Mouse (Mus musculus): Measurements from ENCODE around the gene Agpat1. TPM values are rescaled to one million over a fixed set of nuclear protein-coding genes. Genes with fewer than 3 reads are reported as not detected.

Agpat1 gene
- total RNA-seq, 2 experiments from 2014 or later, result 161 to 177 TPM

GRCm38 (mm10) chr17:34661121-34661591 is 57.1 kb downstream of the Agpat1 start:
- no peak for DNase-seq (ENCODE audit: low spot score in 2 of 2)
- intact Hi-C loops (cut with DNase I), result no loop called here

- no peak for DNase-seq (ENCODE audit: low spot score in 2 of 2)
- intact Hi-C loops (cut with DNase I), result no loop called here
These were observed 58.4 kb downstream of the Agpat1 start for GRCm38 (mm10) chr17:34662468-34662867.

DNA sequence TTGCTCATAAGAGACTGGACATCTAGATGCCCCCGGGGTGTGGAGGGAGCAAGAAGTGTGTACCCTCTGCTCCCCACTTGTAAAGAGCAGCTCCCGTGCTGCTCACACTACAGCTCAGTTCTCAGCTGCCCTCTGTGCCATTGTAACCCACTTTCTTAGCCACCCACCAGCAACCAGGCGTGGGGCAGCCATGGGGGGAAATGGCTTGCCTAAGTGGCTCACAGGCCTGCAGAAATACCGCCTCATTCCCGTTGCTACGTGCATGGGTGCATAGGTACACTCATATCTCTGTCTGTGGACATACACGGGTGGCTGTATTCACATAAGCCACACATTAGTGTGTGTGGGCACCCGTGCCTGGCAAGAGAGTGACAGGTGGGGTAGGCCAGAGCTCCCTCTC is 58.9 kb downstream of the Agpat1 start:
- intact Hi-C loops (cut with DNase I), result no loop called here
- DNase-seq (ENCODE audit: low spot score in 2 of 2), result no peak

Other genes with a start within 250 kb of the Agpat1 start
- under 1 TPM; 0.50 to 0.74 TPM for gene Btnl2, start 249.4 kb upstream of the Agpat1 start, total RNA-seq (2021)
- gene Btnl1, start 227.1 kb upstream of the Agpat1 start, total RNA-seq (2021), result not detected
- 1 to 10 TPM; 4.1 TPM for gene BC051142, start 205.4 kb upstream of the Agpat1 start, total RNA-seq (2021)
- not detected for gene Btnl4, start 126.9 kb upstream of the Agpat1 start, total RNA-seq (2021)
- not detected for gene Btnl6, start 86.9 kb upstream of the Agpat1 start, total RNA-seq (2021)
- 10 to 100 TPM; 11.3 to 16.1 TPM for gene Notch4, start 40.0 kb upstream of the Agpat1 start, total RNA-seq (2021)
- 1 to 10 TPM; 2.6 to 2.9 TPM for gene Gpsm3, start 14.5 kb upstream of the Agpat1 start, total RNA-seq (2021)
- gene Pbx2, start 13.0 kb upstream of the Agpat1 start, total RNA-seq (2021), result 10 to 100 TPM; 53.2 to 58.4 TPM
- gene Ager, start 6.4 kb upstream of the Agpat1 start, total RNA-seq (2021), result under 1 TPM; 0.30 to 0.75 TPM
- 10 to 100 TPM; 66.9 to 72.0 TPM for gene Rnf5, start 572 bp upstream of the Agpat1 start, total RNA-seq (2021)
- gene Egfl8, start 11.7 kb downstream of the Agpat1 start, total RNA-seq (2021), result 1 to 10 TPM; 2.7 to 3.3 TPM
- gene Ppt2, start 24.2 kb downstream of the Agpat1 start, total RNA-seq (2021), result 10 to 100 TPM; 37.2 to 47.1 TPM
- 100 to 1,000 TPM; 148 to 168 TPM for gene Prrt1, start 25.3 kb downstream of the Agpat1 start, total RNA-seq (2021)
- gene Fkbpl, start 40.5 kb downstream of the Agpat1 start, total RNA-seq (2021), result 10 to 100 TPM; 12.3 to 14.1 TPM
- gene Atf6b, start 42.9 kb downstream of the Agpat1 start, total RNA-seq (2021), result 10 to 100 TPM; 63.9 to 66.4 TPM
- 1 to 10 TPM; 1.5 to 2.0 TPM for gene Tnxb, start 66.3 kb downstream of the Agpat1 start, total RNA-seq (2021)
- gene C4b, start 139.6 kb downstream of the Agpat1 start, total RNA-seq (2021), result 10 to 100 TPM in 1 of 2 experiments, 1 to 10 TPM in 1; 8.3 to 11.4 TPM
- gene Cyp21a1, start 200.3 kb downstream of the Agpat1 start, total RNA-seq (2021), result not detected
- 10 to 100 TPM; 50.2 to 58.6 TPM for gene Stk19, start 232.7 kb downstream of the Agpat1 start, total RNA-seq (2021)
- 10 to 100 TPM; 39.4 to 45.4 TPM for gene Dxo, start 232.8 kb downstream of the Agpat1 start, total RNA-seq (2021)
- 10 to 100 TPM; 58.5 to 72.2 TPM for gene Skiv2l, start 245.9 kb downstream of the Agpat1 start, total RNA-seq (2021)
- gene Nelfe, start 246.1 kb downstream of the Agpat1 start, total RNA-seq (2021), result 10 to 100 TPM; 35.5 to 36.6 TPM

Data from left cerebral cortex, postnatal 36 days (tissue).